Mouse (Mus musculus) intestine, postnatal 0 days (tissue): ENCODE results near the gene Furin. TPM values are rescaled to one million over a fixed set of nuclear protein-coding genes. Genes with fewer than 3 reads are reported as not detected.

Experiments
- ATAC-seq: fragments of 200-750 bp; cut with Nextera tagmentation; 2 replicates; pipeline ENCODE4 v1.8.0; 2017; ENCODE audit warnings: mild to moderate bottlenecking, moderate TSS enrichment, moderate library complexity
- H3K27ac ChIP-seq: fragments of 300-500 bp; sonication (generic); 2 replicates; pipeline ENCODE4 v1.5.1; 2014; ENCODE audit warnings: mild to moderate bottlenecking, low read depth, low read length, moderate library complexity
- H3K27me3 ChIP-seq: fragments of 300-500 bp; sonication (generic); replicated peaks from 2 replicates; pipeline ENCODE4 v1.6.1; 2014; ENCODE audit warnings: low read length, mixed read lengths; ENCODE audit not compliant: control insufficient read depth, insufficient read depth
- H3K36me3 ChIP-seq: fragments of 300-500 bp; sonication (generic); 2 replicates; pipeline ENCODE4 v1.6.1; 2014; ENCODE audit warnings: mild to moderate bottlenecking, moderate library complexity; ENCODE audit not compliant: control insufficient read depth, insufficient read depth
- H3K4me1 ChIP-seq: fragments of 300-500 bp; sonication (generic); replicated peaks from 2 replicates; pipeline ENCODE4 v1.6.1; 2014; ENCODE audit warnings: antibody characterized with exemption, low read length, mixed read lengths; ENCODE audit not compliant: control insufficient read depth, insufficient read depth
- H3K4me2 ChIP-seq: fragments of 300-500 bp; sonication (generic); replicated peaks from 2 replicates; pipeline ENCODE4 v1.6.1; 2014; ENCODE audit warnings: low read depth, mild to moderate bottlenecking, moderate library complexity
- H3K4me3 ChIP-seq: fragments of 300-500 bp; sonication (generic); 2 replicates; pipeline ENCODE4 v1.5.1; 2014; ENCODE audit warnings: low read depth, low read length
- H3K9ac ChIP-seq: fragments of 300-500 bp; sonication (generic); 2 replicates; pipeline ENCODE4 v1.6.1; 2014; ENCODE audit warnings: mild to moderate bottlenecking, low read depth, low read length
- H3K9me3 ChIP-seq: fragments of 300-500 bp; sonication (generic); 2 replicates; pipeline ENCODE4 v1.6.1; 2016; ENCODE audit warnings: mixed run types; ENCODE audit not compliant: control insufficient read depth
- CTCF ChIP-seq: sonication (generic); IDR thresholded peaks from 2 replicates; pipeline ENCODE4 v1.5.1; 2016; ENCODE audit warnings: low read depth, mild to moderate bottlenecking, control low read depth, antibody characterized with exemption, moderate library complexity
- WGBS: fragments of 180-500 bp; shearing (Covaris S2); extraction: QIAGEN DNeasy Blood & Tissue Kit; methylation state at CpG from one replicate; pipeline ENCODE4 v1.1.7; 2014; 5-methylcytosine and 5-hydroxymethylcytosine counted together
- polyA plus RNA-seq: library from polyadenylated mRNA; unstranded; fragments of >200 nt; fragmentation: Nextera tagmentation; extraction: Ambion mirVana; gene quantifications from 2 replicates; pipeline ENCODE4 v1.2.1, GENCODE M21; 2015

The Furin gene
- polyA plus RNA-seq, 1 experiment from 2014 or later = 26.4 TPM

- no peak overlapping the region for H3K4me3 ChIP-seq
- no peak for TF ChIP-seq CTCF
- ATAC-seq = no peak
- WGBS = 78% methylated on average over 9 of the region's 9 CpGs
- H3K4me2 ChIP-seq = no peak overlapping the region
- H3K9me3 ChIP-seq = no peaks in the 10 kb centered on the region
- H3K27ac ChIP-seq = no peak overlapping the region
- H3K36me3 ChIP-seq = no peaks in the 10 kb centered on the region
- no peaks in the 10 kb centered on the region for H3K27me3 ChIP-seq
- no peaks in the 10 kb centered on the region for H3K4me1 ChIP-seq
- H3K9ac ChIP-seq = no peak overlapping the region
Observed at GRCm38 (mm10) chr7:80413512-80414302, 8.5 kb upstream of the Furin start.

GRCm38 (mm10) chr7:80412781-80413180, 7.5 kb upstream of the Furin start:
- no peaks in the 10 kb centered on the region for H3K4me1 ChIP-seq
- H3K4me2 ChIP-seq = no peak overlapping the region
- H3K9ac ChIP-seq = no peak overlapping the region
- no peak overlapping the region for H3K27ac ChIP-seq
- no peak overlapping the region for H3K4me3 ChIP-seq
- no peaks in the 10 kb centered on the region for H3K27me3 ChIP-seq
- no peak for TF ChIP-seq CTCF
- H3K36me3 ChIP-seq = no peaks in the 10 kb centered on the region
- H3K9me3 ChIP-seq = no peaks in the 10 kb centered on the region
- 80% methylated on average over 5 of the region's 5 CpGs for WGBS
- ATAC-seq = no peak

GRCm38 (mm10) chr7:80412279-80412678, 7.0 kb upstream of the Furin start:
- Histone ChIP-seq H3K27ac (no peak overlapping the region), H3K36me3 (no peaks in the 10 kb centered on the region), H3K9ac (no peak overlapping the region), H3K4me3 (no peak overlapping the region), H3K9me3 (no peaks in the 10 kb centered on the region), H3K4me2 (no peak overlapping the region), H3K27me3 (no peaks in the 10 kb centered on the region), H3K4me1 (no peaks in the 10 kb centered on the region)
- no peak for ATAC-seq
- TF ChIP-seq CTCF = no peak
- WGBS = 79% methylated on average over 10 of the region's 10 CpGs

- no peaks in the 10 kb centered on the region for H3K36me3 ChIP-seq
- 84% methylated on average over 9 of the region's 9 CpGs for WGBS
- H3K4me2 ChIP-seq = no peak overlapping the region
- H3K27me3 ChIP-seq = no peaks in the 10 kb centered on the region
- H3K9me3 ChIP-seq = no peaks in the 10 kb centered on the region
- H3K4me3 ChIP-seq = no peak overlapping the region
- ATAC-seq = no peak
- H3K27ac ChIP-seq = no peak overlapping the region
- no peak for TF ChIP-seq CTCF
- H3K4me1 ChIP-seq = no peaks in the 10 kb centered on the region
- no peak overlapping the region for H3K9ac ChIP-seq
Observed at GRCm38 (mm10) chr7:80410380-80410779, 5.1 kb upstream of the Furin start.

- Histone ChIP-seq H3K9me3 (no peaks in the 10 kb centered on the region), H3K9ac (no peak overlapping the region), H3K36me3 (no peaks in the 10 kb centered on the region), H3K27ac (no peak overlapping the region), H3K27me3 (no peaks in the 10 kb centered on the region), H3K4me2 (no peak overlapping the region), H3K4me3 (no peak overlapping the region), H3K4me1 (no peaks in the 10 kb centered on the region)
- no peak for ATAC-seq
- no peak for TF ChIP-seq CTCF
- WGBS = 60% methylated on average over 9 of the region's 9 CpGs
Observed at GRCm38 (mm10) chr7:80407712-80408111, 2.5 kb upstream of the Furin start.

- no peak for TF ChIP-seq CTCF
- Histone ChIP-seq H3K9me3 (no peaks in the 10 kb centered on the region), H3K4me2 (no peak overlapping the region), H3K36me3 (no peaks in the 10 kb centered on the region), H3K4me1 (peaks cover 2% of the 10 kb centered on the region; the same call in 1 of the 2 replicates), H3K9ac (no peak overlapping the region), H3K27me3 (no peaks in the 10 kb centered on the region), H3K4me3 (no peak overlapping the region), H3K27ac (no peak overlapping the region)
- 87% methylated on average over 3 of the region's 3 CpGs for WGBS
- ATAC-seq = no peak
Observed at GRCm38 (mm10) chr7:80406186-80406585, 950 bp upstream of the Furin start.
